Mouse (Mus musculus) heart, adult 2 months (tissue): ENCODE measurements around the gene Kdm7a.

Experiments
- CTCF ChIP-seq: fragments of 200-600 bp; IDR thresholded peaks from 2 replicates; pipeline ENCODE4 v1.8.1; 2022; ENCODE audit warnings: antibody characterized with exemption, mild to moderate bottlenecking, moderate library complexity
- EP300 ChIP-seq: fragments of 200-500 bp; IDR thresholded peaks from 2 replicates; pipeline ENCODE4 v1.6.1; 2011; ENCODE audit warnings: low read depth, low read length, control low read depth; ENCODE audit not compliant: insufficient read depth
- POLR2A ChIP-seq: fragments of 200-500 bp; IDR thresholded peaks from 2 replicates; pipeline ENCODE4 v1.6.1; 2011; ENCODE audit warnings: mild to moderate bottlenecking, low read depth, low read length, control low read depth; ENCODE audit not compliant: insufficient read depth

DNA sequence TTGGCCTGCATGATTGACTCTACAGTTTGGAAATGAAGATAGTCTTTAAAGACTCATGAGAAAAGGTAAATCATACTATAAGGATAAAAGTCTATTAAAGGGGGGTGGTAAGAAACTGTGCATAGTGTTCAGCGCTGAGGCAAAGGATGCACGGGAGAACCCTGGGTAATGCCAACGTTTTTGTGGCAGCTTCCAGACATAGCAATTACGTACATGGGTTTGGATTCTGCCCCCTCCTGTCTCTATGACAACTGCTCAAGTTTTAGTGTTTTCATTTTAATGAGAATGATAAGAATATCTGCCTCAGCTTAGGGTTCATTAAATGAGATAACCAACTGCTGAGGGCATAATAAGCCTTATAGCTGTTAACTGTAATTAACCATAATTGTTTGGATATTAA, 3.1 kb upstream of the Kdm7a start:
- no peak for TF ChIP-seq EP300
- TF ChIP-seq POLR2A: no peak
- TF ChIP-seq CTCF: no peak
